Mouse (Mus musculus) liver (tissue): ENCODE measurements at regions not wholly inside any gene's neighbourhood (a gene's known extent, or its start where the extent isn't known, plus 50 kb on each side); places are given as distances from the start of the nearest gene placed in this dataset.

Experiments used
- DNase-seq: peaks from one replicate; pipeline ENCODE4 v3.0.0-alpha.2; 2020; ENCODE audit warnings: mixed read lengths

DNA sequence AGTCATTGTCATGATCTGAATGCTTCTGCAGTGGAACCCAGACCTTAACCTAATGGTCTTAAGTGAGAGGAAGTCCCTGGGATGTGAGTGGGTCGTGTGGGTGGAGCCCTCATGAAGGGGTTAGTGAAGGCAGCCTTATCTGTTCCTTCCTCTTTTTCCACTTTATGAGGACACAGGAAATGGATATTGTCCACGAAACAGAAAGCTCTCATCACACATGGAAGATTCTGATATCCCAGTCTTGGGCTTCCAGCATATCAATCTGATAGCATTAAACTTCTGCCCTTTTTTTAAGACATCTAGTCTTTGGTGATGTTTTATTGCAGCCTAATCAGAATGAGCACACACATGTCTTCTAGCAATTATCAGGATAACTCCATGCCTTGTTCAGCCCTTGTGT lies 164.0 kb downstream of the Mex3b start:
- no peak for DNase-seq

DNA sequence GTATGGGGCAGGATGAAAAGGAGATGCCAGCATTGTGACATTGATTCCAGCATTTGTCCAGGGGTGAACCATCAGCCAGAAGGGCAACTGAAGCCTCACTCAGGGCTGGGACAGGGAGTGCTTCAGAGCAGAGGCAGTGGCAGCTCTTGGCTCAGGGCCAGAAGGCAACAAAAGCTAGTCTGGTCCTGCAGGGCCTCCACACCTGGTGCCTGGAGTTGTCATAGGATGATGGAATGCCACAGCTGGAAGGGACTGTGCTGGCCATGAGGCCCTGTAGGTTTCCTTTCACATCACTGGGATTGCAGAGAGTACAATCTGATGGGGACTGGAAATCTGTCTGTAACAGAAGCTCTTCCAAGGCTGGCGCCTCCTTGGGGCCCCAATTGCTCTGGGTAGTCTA lies 164.9 kb downstream of the Mex3b start:
- peak; percentile 24 for DNase-seq

DNA sequence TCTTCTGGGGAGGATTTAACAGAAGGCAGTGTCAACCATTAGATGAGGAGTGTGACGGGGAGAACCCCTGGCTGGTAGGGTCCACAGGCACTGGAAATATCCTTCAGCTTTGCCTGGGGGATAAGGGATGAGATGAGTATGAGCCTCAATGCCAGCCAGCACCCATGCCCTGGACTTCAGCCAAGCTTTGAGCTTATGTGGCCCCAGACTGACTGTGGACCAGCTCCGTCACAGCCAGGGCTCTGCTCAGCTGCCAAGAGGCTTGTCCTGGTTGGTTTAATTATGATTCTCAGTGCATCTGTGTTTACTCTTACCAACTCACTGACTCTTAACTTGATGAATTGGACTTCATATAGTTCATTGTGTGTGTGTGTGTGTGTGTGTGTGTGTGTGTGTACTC lies 165.8 kb downstream of the Mex3b start:
- DNase-seq: no peak

DNA sequence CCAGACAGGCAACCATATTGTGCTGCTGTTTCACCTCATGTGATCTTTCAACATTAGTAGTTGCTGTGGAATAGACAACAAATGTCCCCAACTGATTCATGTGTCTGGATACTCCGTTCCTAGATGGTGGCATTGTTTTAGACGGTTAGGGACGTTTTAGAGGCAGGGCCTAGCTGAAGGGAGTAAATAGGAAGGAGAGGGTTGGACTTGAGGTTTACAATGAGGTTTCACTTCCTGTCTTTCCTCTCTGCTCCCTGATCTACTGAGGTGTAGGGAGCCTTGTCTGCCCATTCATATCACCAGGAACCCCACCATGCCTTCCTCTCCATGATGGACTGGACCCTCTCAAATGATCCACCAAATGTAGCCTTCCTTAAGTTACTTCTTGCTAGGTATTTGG lies 168.1 kb downstream of the Mex3b start:
- DNase-seq: no peak

DNA sequence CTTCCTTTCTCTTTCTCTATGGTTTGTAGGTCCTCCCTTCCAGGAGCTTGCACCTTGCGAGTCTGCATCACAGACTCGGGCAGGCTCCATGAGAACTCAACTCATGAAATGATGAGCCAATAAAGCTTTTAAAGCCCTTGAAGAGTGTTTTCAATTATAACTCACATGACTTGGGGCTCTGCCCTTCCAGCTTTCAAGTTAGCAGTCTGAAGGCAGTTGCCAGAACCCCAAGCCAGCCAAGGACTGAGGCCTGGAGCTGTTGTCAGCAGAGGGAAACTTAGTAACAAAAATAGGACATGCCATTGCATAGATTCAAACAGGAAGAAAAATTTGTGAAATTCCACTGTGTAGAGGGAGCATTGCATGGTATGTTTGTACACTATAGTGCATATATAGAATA lies 169.3 kb downstream of the Mex3b start:
- no peak for DNase-seq

DNA sequence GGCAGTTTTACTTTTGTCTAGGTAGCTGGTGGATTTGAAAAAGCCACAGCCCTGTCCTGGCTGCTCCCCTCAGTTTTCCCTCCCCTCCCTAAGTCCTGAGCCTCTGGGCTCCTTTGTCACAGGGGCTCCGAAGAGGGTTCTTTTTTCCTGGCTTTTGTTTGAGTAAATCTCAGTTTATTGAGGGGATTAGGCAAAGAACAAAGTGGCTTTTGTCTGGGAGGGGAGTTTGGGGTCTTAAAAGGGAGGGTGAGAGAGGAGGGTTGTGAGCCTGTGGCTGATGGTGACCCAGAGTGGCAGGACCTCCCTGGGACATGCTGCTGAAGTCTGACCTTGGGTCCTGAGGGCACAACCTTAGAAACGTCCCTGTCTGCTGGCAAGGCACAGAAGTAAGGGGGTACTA lies 170.0 kb downstream of the Mex3b start:
- DNase-seq: no peak

DNA sequence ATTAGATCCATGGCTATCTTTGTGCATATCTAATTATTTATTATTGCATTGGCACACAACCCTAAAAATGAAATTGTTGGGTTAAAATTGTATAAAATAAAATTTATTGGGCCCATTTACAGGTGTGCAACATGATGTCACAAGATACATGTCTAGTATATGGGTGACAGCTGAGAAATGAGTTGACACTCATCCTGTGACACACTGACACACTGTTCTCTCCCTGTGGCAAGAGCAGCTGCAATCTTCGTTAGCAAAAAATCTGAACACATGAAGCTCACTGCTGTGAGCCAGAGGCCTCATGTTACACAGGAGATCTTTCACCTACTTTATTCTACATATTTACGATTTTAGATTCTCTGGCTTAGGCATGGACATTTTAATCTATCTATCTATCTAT lies 170.6 kb downstream of the Mex3b start:
- DNase-seq: no peak

DNA sequence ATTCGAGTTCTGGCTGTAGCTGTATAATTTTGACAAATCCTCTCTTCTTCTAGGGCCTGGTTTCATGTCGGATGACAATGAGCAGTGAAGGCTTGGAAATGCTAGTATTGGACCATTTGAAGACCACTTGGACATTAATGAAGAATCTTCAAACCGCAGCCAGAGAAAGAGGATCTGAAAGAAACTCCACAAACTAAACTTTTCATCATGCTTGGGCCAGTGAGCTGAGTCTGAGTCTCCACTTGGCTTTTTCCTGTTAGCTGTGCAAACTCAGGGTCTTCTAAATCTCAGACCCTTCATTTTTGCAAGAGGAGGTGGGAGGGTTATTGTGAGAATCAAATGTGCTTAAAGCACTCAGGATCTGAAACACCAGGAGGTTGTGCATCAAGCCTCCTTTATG lies 176.6 kb downstream of the Mex3b start:
- no peak for DNase-seq

DNA sequence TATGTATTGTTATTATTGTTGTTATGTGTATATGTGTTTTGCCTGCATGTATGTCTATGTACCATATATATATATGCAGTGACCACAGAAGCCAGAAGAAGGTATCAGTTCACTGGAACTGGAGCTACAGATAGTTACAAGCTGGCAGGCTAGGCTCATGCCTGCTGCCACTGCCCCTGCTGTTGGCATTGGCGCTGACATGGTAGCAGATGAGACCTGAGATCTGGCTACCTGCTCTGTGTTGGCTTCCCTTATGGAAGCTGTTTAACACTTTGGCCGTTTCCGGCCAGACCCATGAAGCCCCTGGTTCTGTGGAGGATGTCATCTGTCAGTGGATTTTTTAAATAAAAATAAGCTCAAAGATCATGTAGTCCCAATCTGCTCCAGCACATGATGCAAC lies 178.1 kb downstream of the Mex3b start:
- no peak for DNase-seq

DNA sequence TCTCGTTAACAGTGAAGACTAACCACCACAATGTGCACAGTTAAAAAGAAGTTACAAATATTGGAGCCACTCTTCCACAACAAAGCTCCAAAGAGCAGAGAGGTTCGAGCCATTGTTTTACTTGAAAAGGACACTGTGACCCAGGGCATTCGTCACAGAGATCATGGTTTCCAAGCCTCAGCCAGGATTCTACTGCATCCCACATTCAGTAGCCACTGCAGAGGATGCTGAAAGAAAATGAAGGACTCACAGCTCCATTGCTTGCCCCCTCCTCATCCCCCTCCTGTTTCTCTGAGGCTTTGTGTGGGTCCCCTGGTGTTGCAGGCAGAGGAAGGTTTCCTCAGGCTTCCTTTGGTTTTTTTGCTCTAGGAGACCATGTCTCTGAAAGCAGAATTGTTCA lies 182.9 kb downstream of the Mex3b start:
- no peak for DNase-seq

DNA sequence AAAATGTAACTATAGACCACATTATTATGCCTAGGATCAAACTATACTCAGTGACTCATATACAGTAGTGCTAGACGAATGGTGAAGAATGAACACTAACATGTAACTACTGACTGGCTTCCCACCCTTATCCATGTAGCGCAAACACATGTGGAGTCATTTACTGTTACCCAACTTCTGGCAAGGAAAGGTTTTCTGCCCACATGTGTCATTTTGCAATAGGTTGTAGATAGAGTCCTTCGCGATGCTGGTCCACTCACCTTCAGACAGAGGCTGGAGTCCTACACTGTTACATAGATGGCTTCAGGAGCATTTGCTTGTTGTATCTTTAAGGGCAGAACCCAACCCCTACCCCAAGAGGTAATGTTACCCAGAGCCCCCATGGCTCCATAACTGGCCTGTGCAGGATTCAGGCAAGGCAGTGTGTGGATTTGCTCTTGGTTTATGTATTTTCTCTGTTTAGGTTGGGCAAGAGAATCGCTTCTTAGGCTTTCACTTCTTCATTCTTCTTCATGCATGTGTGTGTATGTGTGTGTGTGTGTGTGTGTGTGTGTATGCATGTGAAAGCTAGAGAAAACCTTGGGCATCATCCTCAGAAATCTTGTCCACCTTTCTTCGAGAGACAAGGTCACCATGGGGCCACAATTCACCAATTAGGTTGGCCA lies 183.8 kb downstream of the Mex3b start:
- no peak for DNase-seq

DNA sequence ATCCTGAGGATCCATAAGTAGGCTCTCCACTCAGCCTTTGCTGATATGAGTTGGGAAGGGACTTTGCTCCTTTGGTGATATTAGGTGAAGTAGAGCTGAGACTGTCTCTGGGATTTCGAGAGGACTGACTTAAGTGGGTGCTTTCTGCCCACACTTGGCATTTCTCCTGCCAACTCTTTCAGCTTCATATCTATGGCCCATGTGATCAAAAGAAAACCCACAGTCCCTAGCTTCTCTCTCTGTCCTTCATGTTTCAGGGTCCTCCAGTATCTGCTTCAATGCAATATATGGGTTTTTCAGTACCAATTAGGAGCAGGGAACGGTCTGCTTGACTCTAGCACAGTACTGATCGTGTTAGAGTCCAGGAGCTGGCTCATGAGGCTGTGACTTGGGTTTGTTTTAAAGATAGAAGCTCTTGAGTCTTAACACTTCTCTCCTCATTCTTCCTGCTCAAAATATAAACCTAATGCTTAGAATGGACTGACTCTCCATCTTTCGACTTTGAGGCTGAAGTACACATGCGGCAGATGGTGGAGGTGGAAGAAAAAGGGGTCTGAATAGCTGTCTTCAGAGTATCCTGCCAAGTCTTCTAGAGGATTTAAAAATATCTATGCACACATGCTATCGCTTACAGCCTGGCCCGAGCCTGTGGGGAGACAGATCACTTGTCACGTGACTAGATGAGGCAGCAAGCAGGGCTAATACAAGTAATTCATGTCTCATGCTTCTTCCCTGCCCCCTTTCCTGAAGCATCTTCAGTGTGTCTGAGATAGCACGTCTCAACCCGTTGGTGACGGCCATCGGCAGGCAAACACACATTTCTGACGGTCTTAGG lies 189.2 kb downstream of the Mex3b start:
- DNase-seq: peak; percentile 9

DNA sequence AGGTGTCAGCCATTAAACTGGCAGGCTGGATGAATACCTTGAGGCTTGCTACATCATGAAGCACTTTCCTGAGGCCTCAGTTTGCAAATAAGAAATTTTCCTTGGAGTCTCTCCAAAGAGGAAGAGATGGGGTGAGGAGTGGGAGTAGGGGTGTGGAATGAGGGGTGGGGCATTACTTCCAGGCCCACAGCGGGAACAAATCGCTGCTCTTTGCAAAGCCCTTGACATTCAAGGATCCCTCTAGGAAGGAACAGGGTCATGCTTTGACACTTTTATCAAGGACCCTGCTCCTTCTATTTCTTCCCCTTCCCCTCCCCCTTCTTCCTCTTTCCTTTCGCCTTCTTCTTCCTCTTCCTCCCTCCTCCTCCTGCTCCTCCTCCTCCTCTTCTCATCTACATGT lies 193.2 kb downstream of the Mex3b start:
- DNase-seq: no peak

DNA sequence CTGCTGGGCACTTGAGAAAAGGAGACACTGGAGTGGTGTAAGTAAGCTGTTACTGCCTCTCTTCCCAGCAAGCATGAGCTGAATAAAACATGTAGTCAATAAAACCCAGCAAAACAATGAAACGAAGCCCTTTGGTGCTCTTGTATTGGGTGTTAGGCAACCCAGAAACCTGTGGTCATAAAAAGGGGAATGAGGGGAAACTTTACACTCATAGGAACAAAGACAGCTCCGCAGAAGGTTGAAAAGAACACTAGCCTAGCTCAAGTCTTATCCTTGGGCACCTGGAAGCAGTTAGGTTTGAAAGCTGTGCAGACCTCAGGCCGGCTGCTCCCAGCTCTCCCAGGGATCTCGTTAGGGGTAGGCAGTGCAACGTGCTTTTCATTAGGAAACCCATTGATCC lies 193.6 kb downstream of the Mex3b start:
- no peak for DNase-seq

DNA sequence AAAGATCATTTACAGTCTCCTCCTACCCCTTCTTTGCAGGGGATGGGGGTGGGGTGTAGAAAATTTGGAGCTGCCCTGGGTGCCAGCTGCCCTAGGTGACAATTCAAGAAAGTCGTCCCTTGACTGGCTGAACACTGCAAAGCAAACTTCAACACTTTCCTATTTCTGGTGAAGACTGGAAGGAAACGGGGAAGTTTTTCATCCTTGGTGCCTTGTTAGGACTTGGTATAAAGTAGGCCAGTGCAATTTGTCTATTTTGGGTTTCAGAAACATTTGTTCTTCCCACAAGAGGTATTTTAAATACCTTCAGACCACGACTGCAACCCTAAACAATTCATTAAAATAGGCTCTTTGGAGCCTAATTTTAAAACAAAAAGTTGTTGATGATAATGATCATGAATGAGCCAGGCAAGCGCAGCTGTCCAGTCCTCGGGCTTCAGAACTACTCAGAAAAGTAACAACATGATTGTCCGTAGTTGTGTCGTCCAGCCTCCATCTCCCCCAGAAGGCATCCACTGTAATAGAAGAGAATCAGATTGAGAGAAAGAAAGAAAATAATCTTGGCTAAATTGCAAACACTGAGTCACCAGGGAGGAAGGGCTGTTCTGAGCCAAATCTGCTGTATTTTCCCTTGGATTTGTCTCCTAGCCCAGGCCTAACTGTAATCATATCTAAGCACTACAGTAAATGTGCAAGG lies 194.2 kb downstream of the Mex3b start:
- no peak for DNase-seq

DNA sequence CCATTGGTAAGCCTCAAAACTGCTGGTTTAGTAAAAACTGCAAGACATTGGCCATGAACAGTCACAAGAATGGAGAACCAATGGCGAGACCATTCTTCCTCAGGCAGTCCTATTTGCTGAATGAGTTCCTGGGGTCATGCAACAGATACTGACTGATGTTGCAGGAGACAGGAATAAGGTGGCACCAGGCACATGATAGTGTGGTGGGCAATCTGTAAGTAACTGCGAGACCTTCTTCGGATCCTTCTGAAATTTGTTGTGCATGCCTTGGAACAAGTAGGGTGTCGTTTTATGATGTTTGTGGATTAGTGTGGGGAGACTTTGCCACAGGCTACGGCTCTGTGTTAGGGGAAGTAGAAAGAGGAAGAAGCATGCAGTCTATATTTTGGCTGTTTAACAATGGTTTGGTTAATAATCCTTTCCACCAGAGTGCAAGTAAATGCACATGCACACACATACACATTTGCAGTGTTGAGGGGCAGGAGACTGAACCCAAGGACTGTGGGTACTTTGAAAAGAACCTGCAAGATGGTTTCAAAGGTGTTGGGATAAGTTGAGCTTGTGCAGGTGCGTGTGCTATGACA lies 194.9 kb downstream of the Mex3b start:
- DNase-seq: no peak

DNA sequence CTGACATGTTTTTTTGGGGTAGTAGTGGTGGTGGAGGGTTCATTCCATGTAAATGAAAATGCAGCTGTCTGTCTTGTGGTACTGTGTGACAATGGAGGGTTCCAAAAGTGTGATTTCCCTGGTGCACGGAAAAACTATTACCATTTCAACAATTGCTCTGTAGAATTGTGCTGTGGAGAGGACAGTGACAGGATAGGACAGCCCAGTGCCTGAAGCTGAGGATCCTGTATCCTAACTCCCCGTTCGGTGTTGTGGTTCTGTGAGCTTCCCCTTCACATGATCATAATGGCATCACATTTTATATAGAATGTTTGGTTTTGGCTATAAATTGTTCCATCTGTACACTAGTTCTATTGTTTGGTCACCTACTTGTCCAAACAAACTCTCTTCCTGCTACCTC lies 196.4 kb downstream of the Mex3b start:
- no peak for DNase-seq

DNA sequence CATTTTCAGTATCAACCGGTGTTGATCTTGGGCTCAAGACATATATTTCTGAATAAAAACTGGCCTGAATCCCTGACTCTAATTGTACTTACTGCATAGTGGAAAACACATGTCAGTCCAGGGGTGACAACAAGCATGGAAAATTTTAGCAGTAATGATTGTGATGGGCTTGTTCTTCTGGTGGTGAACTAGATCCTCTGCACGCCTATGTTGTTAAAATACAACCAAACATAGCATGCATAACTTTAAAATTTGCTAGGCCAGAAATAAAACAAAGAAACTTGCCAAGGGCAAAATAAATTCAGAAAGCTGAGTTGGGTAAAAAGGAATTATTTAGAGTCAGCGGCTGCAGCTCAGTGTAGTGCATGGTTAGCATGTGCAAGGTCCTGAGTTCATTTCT lies 198.2 kb downstream of the Mex3b start:
- no peak for DNase-seq

DNA sequence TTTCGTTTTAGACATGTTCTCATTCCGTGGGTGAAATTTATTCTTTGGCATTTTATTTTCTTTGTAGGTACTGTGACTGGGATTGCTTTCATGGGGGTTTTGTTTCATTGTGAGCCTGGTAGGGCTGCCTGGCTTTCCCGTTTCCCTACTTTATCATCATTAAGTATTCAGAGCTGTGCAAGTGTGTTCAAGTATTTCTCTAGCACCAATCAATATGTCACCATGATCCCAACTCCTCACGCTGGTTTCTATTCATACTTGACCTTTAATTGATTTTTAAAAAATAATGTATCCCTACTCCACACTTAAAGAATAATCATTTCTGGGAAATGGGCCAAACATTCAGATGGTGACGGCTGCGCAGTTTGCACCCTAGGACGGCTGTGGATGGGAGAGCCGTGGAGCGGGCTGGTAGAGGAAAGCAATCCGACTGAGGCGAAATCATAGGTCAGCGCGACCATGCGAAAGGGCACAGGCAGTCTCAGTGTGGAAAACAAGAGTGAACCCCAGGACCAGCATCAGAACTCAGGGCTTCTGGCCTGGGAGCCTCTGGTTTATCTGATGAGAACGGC lies 207.4 kb downstream of the Mex3b start:
- DNase-seq: no peak

DNA sequence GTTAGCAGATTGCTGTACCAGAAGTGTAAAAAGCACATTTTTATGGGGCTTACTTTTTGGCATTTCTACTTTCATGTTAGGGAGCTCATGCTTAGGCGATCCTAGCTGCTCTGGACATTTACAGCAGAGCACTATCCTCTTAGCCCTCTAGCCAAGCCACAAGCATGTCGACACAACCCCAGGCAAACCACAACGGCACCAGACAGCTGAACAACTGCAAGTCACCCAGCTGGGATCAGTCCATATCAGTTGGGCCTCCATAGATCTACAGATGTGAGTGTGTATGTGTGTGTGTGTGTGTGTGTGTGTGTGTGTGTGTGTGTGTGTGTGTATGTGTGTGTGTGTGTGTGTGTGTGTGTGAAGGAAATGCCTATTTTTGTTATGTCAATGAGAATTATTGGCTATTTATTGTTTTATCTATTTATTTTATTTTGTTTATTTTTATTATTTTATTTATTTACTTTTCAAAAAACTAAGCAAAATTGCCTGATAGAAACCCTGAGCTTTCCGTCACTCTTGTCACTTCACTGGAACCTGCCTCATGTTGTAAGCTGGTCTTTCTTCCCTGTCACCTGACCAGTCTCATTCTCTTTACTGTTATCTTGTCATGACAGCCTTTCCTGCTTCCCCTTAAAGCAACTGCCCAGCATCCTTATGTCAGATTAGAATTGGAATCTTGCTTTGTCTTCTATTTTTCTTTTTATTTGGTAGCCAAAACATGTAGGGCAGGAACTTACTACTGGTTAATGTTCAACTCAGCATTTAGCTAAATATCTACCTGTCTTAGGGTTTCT lies 208.2 kb downstream of the Mex3b start:
- peak; percentile 53 for DNase-seq

DNA sequence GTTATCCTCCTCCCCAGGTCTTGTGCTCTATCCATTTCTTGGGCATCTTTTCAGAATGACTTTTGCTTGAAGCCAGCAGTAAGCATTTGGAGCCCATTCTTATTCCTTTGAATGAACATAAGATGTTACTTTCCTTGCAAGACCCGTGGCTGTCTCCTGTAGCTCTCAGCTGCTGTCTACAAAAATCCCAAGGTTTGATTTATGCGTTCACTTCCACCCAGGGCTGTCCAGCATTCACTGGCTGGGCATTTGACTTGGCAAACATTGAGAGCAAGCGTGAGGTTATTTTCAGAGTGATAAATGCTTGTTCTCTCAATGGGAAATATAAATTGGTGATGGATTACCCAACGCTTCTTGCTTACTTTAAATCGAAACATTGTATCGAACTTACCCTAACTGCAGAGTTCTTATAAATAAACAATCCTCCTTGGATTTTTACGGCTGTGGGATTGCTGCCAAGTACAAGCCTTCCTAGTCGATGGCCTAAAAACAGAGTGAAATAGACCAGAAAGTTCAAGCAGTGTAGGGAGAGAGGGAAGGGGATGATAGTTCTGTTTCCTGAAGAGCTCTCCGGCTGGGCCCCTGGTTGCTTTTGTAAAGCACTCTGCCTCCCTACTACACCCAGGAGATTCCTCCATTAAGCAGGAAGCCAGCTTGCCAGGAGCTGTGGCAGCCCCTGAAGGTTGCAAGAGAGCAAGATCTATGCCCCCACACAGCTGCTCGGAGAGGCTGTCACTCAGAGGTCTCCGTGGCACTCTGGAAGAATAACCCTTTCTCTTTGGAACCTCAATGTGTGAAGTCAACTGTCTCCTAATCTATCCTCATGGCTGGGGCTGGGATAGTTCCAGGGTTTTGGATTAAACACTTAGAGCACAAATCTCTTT lies 210.1 kb downstream of the Mex3b start:
- no peak for DNase-seq

DNA sequence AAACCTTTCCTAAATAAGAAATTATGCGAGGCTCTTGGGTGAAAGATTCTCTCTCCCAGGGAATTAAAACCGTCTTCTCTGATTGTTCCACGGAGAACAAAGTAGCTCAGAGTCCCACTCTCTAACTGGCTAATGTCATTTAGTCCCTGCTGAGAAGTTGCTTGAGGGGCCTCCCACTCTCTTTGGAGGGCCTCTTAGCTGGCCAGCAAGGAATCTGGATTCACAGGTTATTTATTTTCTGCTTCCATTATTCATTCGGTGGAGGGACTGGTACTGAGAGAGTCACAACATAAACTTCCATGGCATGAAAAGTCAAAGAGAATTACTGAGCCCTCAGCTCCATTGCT lies 210.8 kb downstream of the Mex3b start:
- no peak for DNase-seq
